Mouse (Mus musculus) urinary bladder, postnatal 4 days (tissue): ENCODE results near the gene Tprkb.
"Not testable (repeated sequence)": the region's sequence is repeated elsewhere in the genome, so short reads cannot be mapped to it uniquely, and the experiment has no call there.

Experiments used
- DNase-seq, 2 experiments: peaks; one replicate each; pipeline ENCODE4 v3.0.0; 2021 to 2022; ENCODE audit warnings: low spot score in 2 of 2

Tprkb gene

GRCm38 (mm10) chr6:85973336-85973735, 61.7 kb downstream of the Tprkb start:
- no peak for DNase-seq

- DNase-seq, result no peak
These were observed 63.4 kb downstream of the Tprkb start for GRCm38 (mm10) chr6:85974941-85975617.

GRCm38 (mm10) chr6:85975761-85976160, 64.1 kb downstream of the Tprkb start:
- DNase-seq, result peak in 1 of 2 experiments; percentile 4

GRCm38 (mm10) chr6:85976242-85976641, 64.6 kb downstream of the Tprkb start:
- DNase-seq, result peak in 1 of 2 experiments; percentile 3

- DNase-seq, result not testable (repeated sequence)
These were observed 67.1 kb downstream of the Tprkb start for GRCm38 (mm10) chr6:85978736-85979135.
